Mouse (Mus musculus): ENCODE measurements around the gene Thrb.

GRCm38 (mm10) chr14:18031941-18032340, 371.9 kb downstream of the Thrb start:
- TF ChIP-seq CTCF (IDR thresholded peaks at IDR 0.05; ENCODE audit: low read depth, low read length) = no peak
- TF ChIP-seq POLR2A (IDR thresholded peaks at IDR 0.05; ENCODE audit: borderline replicate concordance, low read depth, low read length) = no peak
